Mouse (Mus musculus) forebrain, embryonic 12.5 days (tissue): ENCODE data around the gene Pip4k2a. TPM values are rescaled to one million over a fixed set of nuclear protein-coding genes. Genes with fewer than 3 reads are reported as not detected.
A peak's percentile ranks its signal among the peaks of the same experiment; 100 is the strongest.

ENCODE experiments used
- ATAC-seq: fragments of 200-750 bp; cut with Nextera tagmentation; 2 replicates; pipeline ENCODE4 v1.8.0; 2017; ENCODE audit warnings: moderate TSS enrichment; ENCODE audit not compliant: low FRiP score
- H3K27ac ChIP-seq: fragments of 300-500 bp; sonication (generic); 2 replicates; pipeline ENCODE4 v1.5.1; 2016; ENCODE audit warnings: mild to moderate bottlenecking
- H3K27me3 ChIP-seq: fragments of 300-500 bp; sonication (generic); 2 replicates; pipeline ENCODE4 v1.6.1; 2016; ENCODE audit warnings: mild to moderate bottlenecking
- H3K36me3 ChIP-seq: fragments of 300-500 bp; sonication (generic); replicated peaks from 2 replicates; pipeline ENCODE4 v1.6.1; 2016; ENCODE audit warnings: mild to moderate bottlenecking
- H3K4me1 ChIP-seq: fragments of 300-500 bp; sonication (generic); 2 replicates; pipeline ENCODE4 v1.6.1; 2016
- H3K4me2 ChIP-seq: fragments of 300-500 bp; sonication (generic); 2 replicates; pipeline ENCODE4 v1.6.1; 2016; ENCODE audit warnings: mild to moderate bottlenecking, moderate library complexity
- H3K4me3 ChIP-seq: fragments of 300-500 bp; sonication (generic); replicated peaks from 2 replicates; pipeline ENCODE4 v1.5.1; 2016; ENCODE audit warnings: mild to moderate bottlenecking
- H3K9ac ChIP-seq: fragments of 300-500 bp; sonication (generic); 2 replicates; pipeline ENCODE4 v1.6.1; 2016; ENCODE audit warnings: mild to moderate bottlenecking
- H3K9me3 ChIP-seq: fragments of 300-500 bp; sonication (generic); 2 replicates; pipeline ENCODE4 v1.6.1; 2016
- WGBS: fragments of 180-500 bp; shearing (Covaris S2); methylation state at CpG from one replicate; pipeline ENCODE4 v1.1.7; 2016; 5-methylcytosine and 5-hydroxymethylcytosine counted together
- polyA plus RNA-seq: library from polyadenylated mRNA; unstranded; fragments of >200 nt; fragmentation: Nextera tagmentation; extraction: Ambion mirVana; gene quantifications from 2 replicates; pipeline ENCODE4 v1.2.1, GENCODE M21; 2016

Gene Pip4k2a
- polyA plus RNA-seq, 1 experiment from 2014 or later: 9.1 TPM

DNA sequence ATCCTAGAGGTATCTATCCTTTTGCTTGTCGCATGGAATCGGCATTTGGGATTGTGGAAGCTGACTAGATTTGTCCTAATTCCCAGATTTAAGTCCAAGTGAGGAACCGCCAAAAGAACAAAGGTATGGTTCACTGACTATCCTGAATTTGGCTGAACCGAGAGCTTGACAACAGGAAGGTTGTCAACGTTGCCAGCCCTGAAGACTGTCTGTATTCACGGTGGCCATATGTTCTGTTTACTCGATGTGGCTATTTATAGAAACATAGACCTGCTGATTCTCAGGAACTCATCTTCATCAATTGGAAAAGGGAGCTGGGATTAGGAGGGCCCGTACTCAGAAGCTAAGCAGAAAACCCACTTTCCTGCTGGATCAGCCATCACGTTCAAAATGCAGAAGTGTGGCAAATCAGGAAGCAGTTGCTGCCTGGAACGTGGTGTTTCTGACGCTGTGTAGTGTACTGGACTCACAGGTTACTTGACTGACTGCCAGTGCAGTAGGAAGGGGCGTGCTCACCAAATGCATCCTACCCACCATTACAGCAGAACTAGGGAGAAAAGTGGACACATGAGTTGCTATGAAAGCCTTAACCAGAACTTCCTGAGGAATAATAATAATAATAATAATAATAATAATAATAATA, 162.5 kb downstream of the Pip4k2a start:
- ATAC-seq: no peak
- H3K4me2 ChIP-seq: no peak overlapping the region
- no peaks in the 10 kb centered on the region for H3K27me3 ChIP-seq
- no peaks in the 10 kb centered on the region for H3K9me3 ChIP-seq
- no peak overlapping the region for H3K27ac ChIP-seq
- H3K36me3 ChIP-seq: no peaks in the 10 kb centered on the region
- H3K9ac ChIP-seq: no peak overlapping the region
- H3K4me3 ChIP-seq: no peak overlapping the region
- WGBS: 94% methylated on average over 12 of the region's 12 CpGs
- H3K4me1 ChIP-seq: no peaks in the 10 kb centered on the region

DNA sequence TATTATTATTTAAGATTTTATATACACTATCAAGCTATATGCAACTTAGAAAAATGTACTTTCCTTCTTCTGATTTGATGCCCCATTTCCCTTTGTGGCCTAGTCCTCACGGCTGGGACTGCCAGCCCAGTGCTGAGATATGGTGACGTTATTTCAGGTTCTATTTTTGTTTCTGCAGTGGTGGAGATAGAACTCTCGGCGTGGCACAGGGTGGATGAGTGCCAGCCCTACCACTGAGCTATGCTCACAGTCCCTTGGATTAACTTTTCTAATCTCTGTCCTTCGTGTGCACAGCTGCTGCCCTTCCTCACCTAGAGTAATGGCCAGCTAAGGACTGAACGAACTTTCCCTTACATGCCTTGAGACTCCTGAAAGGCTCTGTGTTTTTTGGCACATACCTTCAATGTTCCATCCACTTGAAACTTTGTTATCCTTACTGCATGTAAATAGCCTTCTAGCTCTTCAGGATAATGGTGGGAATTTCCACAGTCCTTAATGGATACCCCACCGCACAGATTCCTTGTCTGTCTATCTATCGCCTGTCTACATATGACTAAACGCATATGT, 164.8 kb downstream of the Pip4k2a start:
- WGBS: 89% methylated on average over 9 of the region's 9 CpGs
- Histone ChIP-seq H3K9me3 (no peaks in the 10 kb centered on the region), H3K27ac (no peak overlapping the region), H3K4me1 (no peaks in the 10 kb centered on the region), H3K4me2 (no peak overlapping the region), H3K36me3 (no peaks in the 10 kb centered on the region), H3K9ac (no peak overlapping the region), H3K4me3 (no peak overlapping the region), H3K27me3 (no peaks in the 10 kb centered on the region)
- ATAC-seq: no peak

DNA sequence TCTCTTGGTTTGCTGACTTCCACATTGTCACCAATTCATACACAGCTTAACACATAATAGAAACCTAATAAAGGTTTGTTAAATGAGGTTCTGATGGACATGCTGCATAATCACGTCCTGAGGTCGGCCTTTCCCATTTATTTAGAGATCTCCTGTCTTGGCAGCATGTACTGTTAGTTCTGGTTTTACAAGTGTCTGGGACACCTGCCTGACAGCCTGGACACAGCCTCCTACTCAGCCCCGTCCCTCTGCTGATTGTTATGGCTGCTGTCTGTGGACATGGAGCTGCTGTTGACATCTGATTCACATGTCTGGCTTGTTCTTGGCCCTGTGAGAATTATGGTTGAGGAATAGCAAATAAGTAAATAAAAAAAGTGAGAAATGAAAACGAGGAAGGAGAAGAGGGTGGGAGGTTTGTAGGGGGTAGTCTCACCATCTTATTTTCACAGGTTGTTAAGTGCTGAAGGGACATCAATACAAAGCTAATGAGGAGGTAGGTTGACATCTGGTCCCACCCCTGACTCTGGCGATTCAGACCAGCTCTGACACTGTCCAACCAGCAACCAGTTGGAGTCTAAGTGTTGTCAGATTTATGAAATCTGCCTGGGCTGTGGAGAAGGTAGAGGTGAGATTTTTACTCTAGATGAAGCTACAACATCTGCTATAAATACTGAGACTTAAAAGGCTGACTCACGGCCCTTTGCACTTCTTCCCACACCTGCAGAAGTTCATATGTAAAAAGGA, 166.7 kb downstream of the Pip4k2a start:
- Histone ChIP-seq H3K36me3 (no peaks in the 10 kb centered on the region), H3K27ac (no peak overlapping the region), H3K4me2 (no peak overlapping the region), H3K4me1 (no peaks in the 10 kb centered on the region), H3K4me3 (no peak overlapping the region), H3K27me3 (no peaks in the 10 kb centered on the region), H3K9me3 (no peaks in the 10 kb centered on the region), H3K9ac (no peak overlapping the region)
- WGBS: 77% methylated on average over 6 of the region's 6 CpGs
- ATAC-seq: no peak

DNA sequence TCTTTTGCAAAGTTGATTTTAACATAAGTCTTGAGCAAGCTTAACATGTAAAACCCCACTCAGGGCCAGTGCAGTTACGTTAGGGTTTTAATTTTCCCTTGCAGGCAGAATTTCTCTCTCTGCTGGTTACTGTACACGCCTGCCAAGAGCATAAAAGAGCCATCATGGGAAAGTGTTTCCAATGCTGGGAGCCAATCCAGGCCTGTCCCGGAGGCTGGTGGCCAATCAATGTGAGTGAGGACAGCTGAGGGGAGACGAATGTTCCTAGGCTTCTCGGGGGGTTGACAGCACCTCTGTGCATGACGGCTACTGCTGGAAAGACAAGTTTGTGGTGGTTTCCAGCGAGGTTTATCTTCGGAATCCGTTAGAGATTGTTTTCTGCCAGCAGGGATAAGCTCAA, 175.2 kb downstream of the Pip4k2a start:
- no peak overlapping the region for H3K4me3 ChIP-seq
- peaks cover 20% of the 10 kb centered on the region for H3K4me1 ChIP-seq
- H3K27ac ChIP-seq: no peak overlapping the region
- no peaks in the 10 kb centered on the region for H3K9me3 ChIP-seq
- H3K9ac ChIP-seq: no peak overlapping the region
- H3K36me3 ChIP-seq: no peaks in the 10 kb centered on the region
- H3K27me3 ChIP-seq: no peaks in the 10 kb centered on the region
- H3K4me2 ChIP-seq: no peak overlapping the region
- 70% methylated on average over 9 of the region's 9 CpGs for WGBS
- no peak for ATAC-seq

DNA sequence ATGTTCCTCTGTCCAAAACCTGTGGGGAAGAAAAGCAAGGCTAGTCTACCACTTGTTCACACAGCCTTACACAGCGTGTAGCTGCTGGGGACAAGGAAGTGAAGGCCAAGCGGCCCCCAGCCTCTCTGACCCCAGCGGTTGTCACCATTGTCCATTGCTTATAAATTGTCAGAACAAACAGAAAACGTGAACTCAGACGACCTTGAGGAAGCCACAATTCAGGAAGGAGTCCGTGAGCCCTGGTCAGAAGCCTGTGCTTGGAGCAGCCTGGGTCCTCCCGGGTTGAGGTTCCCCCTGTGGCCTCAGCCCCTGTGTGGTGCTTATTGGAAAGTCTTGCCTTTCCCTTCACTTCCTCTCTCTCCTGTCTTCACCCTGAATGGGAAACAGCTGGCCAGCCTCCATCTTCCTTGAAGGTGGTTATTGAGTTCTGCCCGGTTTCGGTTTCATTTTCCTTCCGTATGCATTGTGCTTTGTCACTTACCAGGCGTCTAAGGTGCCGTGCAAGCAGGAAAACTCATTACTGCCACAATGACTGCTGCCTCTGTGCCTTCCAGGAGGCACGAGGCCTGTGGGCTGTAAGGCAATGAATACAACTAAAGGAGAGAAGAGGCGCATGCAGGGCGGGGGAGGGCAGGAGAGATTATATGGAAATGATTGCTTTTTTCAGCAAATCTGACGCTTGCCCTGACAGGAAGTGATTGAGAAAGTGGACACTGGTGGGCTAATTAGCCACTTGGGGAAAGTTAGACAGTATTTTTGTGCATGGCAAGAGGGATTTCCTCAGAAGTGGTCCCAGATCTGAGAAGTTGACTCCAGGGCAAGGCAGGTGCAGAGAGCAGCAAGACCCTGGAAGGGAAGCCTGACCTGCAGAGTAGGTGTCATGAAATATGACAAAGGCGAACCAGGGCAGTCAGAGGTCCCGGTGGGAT, 176.2 kb downstream of the Pip4k2a start:
- Histone ChIP-seq H3K27me3 (no peaks in the 10 kb centered on the region), H3K9ac (no peak overlapping the region), H3K9me3 (no peaks in the 10 kb centered on the region), H3K4me3 (no peak overlapping the region), H3K27ac (0 out of 2 replicates have a peak overlapping the region, but pooled peaks have one; percentile 15), H3K36me3 (no peaks in the 10 kb centered on the region), H3K4me2 (peak overlapping the region; percentile 15; the same call in 1 of the 2 replicates), H3K4me1 (peaks cover 20% of the 10 kb centered on the region)
- ATAC-seq: peak; percentile 55; the same call in 1 of the 2 replicates
- 40% methylated on average over 18 of the region's 18 CpGs for WGBS

DNA sequence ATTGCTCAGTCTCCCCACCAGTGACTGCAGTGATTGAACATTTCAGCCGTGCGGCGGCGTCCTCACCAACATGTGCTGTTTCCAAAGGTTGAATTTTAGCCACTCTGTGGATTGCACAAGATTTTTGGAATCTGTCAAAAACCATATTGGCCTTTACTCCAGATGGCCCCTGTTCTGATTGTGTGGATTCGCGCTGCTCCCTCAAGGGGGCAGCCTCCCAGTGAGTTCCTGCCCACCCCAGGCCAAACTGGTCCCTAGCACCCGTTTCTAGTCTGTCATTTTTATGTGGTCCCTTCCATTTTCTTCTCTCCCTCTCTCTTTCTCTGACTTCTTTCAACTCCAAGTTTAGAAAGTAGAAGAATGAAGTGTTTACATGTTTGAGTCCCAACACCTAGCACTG, 178.4 kb downstream of the Pip4k2a start:
- Histone ChIP-seq H3K4me1 (peaks cover 20% of the 10 kb centered on the region), H3K9me3 (no peaks in the 10 kb centered on the region), H3K27me3 (no peaks in the 10 kb centered on the region), H3K27ac (no peak overlapping the region), H3K4me3 (no peak overlapping the region), H3K9ac (no peak overlapping the region), H3K36me3 (no peaks in the 10 kb centered on the region), H3K4me2 (no peak overlapping the region)
- no peak for ATAC-seq
- WGBS: 75% methylated on average over 7 of the region's 7 CpGs

DNA sequence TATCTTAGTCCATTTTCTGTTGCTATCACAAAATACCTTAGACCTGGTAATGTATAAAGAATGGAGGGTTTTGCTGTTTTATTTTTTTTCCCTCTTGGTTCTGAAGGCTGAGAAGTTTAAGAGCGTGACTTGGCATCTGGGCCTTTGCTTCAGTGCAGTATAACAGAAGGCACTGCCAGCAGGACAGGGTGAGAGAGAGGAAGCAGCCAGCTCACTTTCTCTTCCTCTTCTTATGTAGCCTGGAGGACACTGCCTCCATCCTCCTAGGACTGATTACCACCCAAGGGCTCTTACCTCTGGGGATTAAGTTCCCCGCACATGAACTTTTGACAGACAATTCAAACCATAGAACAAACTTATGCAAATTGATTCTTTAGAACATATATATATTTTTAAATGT, 181.9 kb downstream of the Pip4k2a start:
- H3K4me2 ChIP-seq: no peak overlapping the region
- no peak overlapping the region for H3K9ac ChIP-seq
- WGBS: 93% methylated on average over 2 of the region's 2 CpGs
- no peak for ATAC-seq
- H3K4me3 ChIP-seq: no peak overlapping the region
- H3K36me3 ChIP-seq: no peaks in the 10 kb centered on the region
- H3K4me1 ChIP-seq: peaks cover 4% of the 10 kb centered on the region
- H3K9me3 ChIP-seq: no peaks in the 10 kb centered on the region
- H3K27ac ChIP-seq: no peak overlapping the region
- H3K27me3 ChIP-seq: no peaks in the 10 kb centered on the region

DNA sequence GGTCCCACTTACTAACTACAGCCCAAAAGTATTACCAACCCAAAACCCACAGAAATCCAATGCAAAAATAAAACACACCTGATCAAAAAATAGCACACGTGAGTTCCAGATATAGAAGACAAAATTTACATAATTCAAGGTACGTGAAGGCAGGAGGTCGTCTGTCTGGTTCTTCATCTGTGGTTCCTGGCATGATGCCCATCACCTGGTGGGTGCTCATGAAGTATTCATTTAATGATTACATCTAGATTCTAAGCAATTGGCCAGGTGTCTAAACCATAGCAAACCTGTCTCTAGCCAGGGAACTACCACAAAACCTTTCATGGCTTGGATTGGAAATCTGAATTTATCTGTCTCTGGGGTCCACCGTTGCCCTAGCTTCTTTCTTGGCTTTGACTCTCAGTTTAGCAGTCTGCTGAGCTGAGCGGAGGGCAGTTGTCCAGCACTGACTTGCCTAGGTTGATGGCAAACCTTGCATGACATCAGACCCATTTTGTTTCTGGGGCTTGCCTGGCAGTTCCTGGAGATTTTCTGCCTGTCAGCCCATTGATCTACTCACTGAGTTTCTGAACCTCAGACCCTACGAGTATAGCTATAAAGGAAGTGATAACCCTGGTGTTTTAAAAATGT, 182.5 kb downstream of the Pip4k2a start:
- Histone ChIP-seq H3K9me3 (no peaks in the 10 kb centered on the region), H3K4me1 (peaks cover 4% of the 10 kb centered on the region), H3K36me3 (no peaks in the 10 kb centered on the region), H3K27ac (no peak overlapping the region), H3K4me3 (no peak overlapping the region), H3K27me3 (no peaks in the 10 kb centered on the region), H3K9ac (no peak overlapping the region), H3K4me2 (no peak overlapping the region)
- 88% methylated on average over 6 of the region's 6 CpGs for WGBS
- no peak for ATAC-seq

DNA sequence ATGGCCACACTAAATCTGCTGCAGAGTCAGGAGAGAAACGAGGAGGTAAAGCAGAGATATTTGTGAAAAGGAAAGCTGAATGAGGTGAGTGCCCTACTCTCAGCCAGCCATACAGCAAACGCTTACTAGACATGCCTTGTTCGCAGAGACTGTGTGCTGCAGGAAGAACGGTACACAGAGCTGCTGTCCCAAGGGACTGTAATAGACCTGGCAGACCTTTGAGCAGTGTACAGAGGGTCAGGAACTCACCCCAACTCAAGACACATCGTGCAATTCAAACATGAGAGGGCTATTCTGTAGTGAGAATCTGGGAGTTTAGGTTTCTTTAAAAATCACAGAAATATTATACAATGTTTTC, 183.5 kb downstream of the Pip4k2a start:
- no peaks in the 10 kb centered on the region for H3K27me3 ChIP-seq
- no peak overlapping the region for H3K4me2 ChIP-seq
- 51% methylated on average over 5 of the region's 5 CpGs for WGBS
- H3K4me3 ChIP-seq: no peak overlapping the region
- H3K4me1 ChIP-seq: peaks cover 4% of the 10 kb centered on the region
- no peaks in the 10 kb centered on the region for H3K9me3 ChIP-seq
- ATAC-seq: no peak
- H3K27ac ChIP-seq: no peak overlapping the region
- H3K36me3 ChIP-seq: no peaks in the 10 kb centered on the region
- no peak overlapping the region for H3K9ac ChIP-seq

DNA sequence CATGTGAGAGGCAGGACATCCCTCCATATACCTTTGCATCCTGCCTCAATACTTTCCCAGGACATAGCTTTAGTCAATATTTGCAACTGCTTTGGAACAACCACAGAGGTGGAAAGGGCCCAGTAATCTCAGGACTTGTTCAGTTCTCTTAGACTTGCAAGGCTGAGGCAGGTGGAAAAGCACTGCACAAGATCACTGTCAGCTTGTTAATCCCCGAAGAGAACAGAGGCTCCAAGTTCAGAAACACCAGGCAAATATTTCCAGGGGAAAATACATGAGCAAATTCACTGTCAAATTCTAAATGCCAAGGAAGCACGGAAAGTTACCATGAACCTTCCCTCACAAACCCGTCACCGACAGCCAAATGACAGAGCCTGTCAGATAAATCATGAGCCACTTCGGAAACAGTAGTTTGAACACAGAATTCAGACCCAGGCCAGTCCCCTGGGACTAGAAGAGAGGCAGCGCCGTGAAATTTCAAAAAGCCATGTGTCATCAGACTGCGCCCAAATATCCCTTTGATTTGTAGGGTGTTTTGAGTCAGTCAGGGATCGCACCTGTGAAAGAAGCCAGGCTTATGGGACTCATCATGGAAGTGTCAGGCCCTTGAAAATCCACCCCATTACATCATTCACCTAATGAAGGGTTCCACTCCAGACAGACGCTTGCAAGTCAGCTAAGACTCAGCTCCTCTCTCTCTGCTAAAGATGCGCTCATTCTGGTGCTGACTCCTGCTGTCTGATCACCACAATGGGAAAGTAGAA, 184.1 kb downstream of the Pip4k2a start:
- 79% methylated on average over 11 of the region's 11 CpGs for WGBS
- 0 out of 2 replicates have a peak, but pooled peaks have one; percentile 22 for ATAC-seq
- no peaks in the 10 kb centered on the region for H3K27me3 ChIP-seq

DNA sequence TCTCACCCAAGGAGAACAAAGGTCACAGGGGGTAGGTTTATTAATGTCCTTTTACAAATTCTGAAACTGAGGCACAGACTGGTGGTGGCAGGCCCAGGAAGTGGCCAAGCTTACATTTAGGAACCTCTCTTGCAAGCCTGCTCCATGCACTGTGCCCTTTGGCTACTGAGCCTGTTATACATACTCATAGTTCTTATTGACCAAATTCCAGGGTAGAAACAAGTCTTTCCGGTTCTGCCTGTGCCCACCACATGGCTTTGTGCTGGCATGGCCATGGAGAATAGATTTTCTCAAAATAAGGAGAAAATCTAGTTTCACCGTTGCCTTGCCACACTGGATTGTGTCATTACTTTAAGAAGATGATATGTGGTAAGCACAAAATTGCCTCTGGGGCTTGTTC, 190.0 kb downstream of the Pip4k2a start:
- Histone ChIP-seq H3K9me3 (no peaks in the 10 kb centered on the region), H3K4me1 (peaks cover 5% of the 10 kb centered on the region), H3K27me3 (peaks cover 13% of the 10 kb centered on the region), H3K4me2 (no peak overlapping the region), H3K36me3 (no peaks in the 10 kb centered on the region), H3K4me3 (no peak overlapping the region), H3K27ac (no peak overlapping the region), H3K9ac (no peak overlapping the region)
- no peak for ATAC-seq
- 82% methylated on average over 2 of the region's 2 CpGs for WGBS

More for the DNA sequence above, 184.1 kb downstream of the Pip4k2a start:
- Histone ChIP-seq H3K4me1 (peaks cover 4% of the 10 kb centered on the region), H3K4me2 (no peak overlapping the region), H3K9me3 (no peaks in the 10 kb centered on the region), H3K27ac (no peak overlapping the region), H3K36me3 (no peaks in the 10 kb centered on the region), H3K4me3 (no peak overlapping the region), H3K9ac (no peak overlapping the region)
